Mouse (Mus musculus): Measurements from ENCODE around the gene R3hdm1. TPM values are rescaled to one million over a fixed set of nuclear protein-coding genes. Genes with fewer than 3 reads are reported as not detected.
"Not testable (repeated sequence)": the region's sequence is repeated elsewhere in the genome, so short reads cannot be mapped to it uniquely, and the experiment has no call there.

Gene R3hdm1
- polyA plus RNA-seq, 3 experiments from 2014 or later, result 85.4 to 134 (median 108) TPM

- ATAC-seq, result not testable (repeated sequence)
Measured at GRCm38 (mm10) chr1:128136222-128136621, 33.1 kb downstream of the R3hdm1 start.

- ATAC-seq, result no peak
Measured at GRCm38 (mm10) chr1:128141039-128141438, 37.9 kb downstream of the R3hdm1 start.

GRCm38 (mm10) chr1:128141737-128142136 is 38.6 kb downstream of the R3hdm1 start:
- no peak for ATAC-seq

- no peak for ATAC-seq
Measured at GRCm38 (mm10) chr1:128166956-128167355, 63.9 kb downstream of the R3hdm1 start.

GRCm38 (mm10) chr1:128170104-128170503 is 67.0 kb downstream of the R3hdm1 start:
- ATAC-seq, result no peak

- ATAC-seq, result no peak
Measured at GRCm38 (mm10) chr1:128191426-128191825, 88.3 kb downstream of the R3hdm1 start.

- ATAC-seq, result no peak
Measured at GRCm38 (mm10) chr1:128192369-128192768, 89.3 kb downstream of the R3hdm1 start.

GRCm38 (mm10) chr1:128194011-128194410 is 90.9 kb downstream of the R3hdm1 start:
- no peak for ATAC-seq

GRCm38 (mm10) chr1:128197353-128197752 is 94.3 kb downstream of the R3hdm1 start:
- peak; percentile 41 for ATAC-seq

- no peak for ATAC-seq
Measured at GRCm38 (mm10) chr1:128213261-128213660, 110.2 kb downstream of the R3hdm1 start.

- ATAC-seq, result no peak
Measured at GRCm38 (mm10) chr1:128221886-128222285, 118.8 kb downstream of the R3hdm1 start.

- ATAC-seq, result no peak
Measured at GRCm38 (mm10) chr1:128223304-128223703, 120.2 kb downstream of the R3hdm1 start.

- ATAC-seq, result no peak
Measured at GRCm38 (mm10) chr1:128235181-128235580, 132.1 kb downstream of the R3hdm1 start.

- ATAC-seq, result no peak
Measured at GRCm38 (mm10) chr1:128243627-128243995, 140.5 kb downstream of the R3hdm1 start, which contains the start of gene Ubxn4. TSS of gene Ubxn4 (plus strand) at chr1:128243964.

- ATAC-seq, result peak; percentile 94
Measured at GRCm38 (mm10) chr1:128243996-128244726, 141.1 kb downstream of the R3hdm1 start.

- peak; percentile 29 for ATAC-seq
Measured at GRCm38 (mm10) chr1:128244727-128245355, 141.7 kb downstream of the R3hdm1 start.

GRCm38 (mm10) chr1:128267061-128267460 is 164.0 kb downstream of the R3hdm1 start:
- not testable (repeated sequence) for ATAC-seq

- ATAC-seq, result no peak
Measured at GRCm38 (mm10) chr1:128270731-128271130, 167.6 kb downstream of the R3hdm1 start.

GRCm38 (mm10) chr1:128275908-128276307 is 172.8 kb downstream of the R3hdm1 start:
- no peak for ATAC-seq

GRCm38 (mm10) chr1:128278563-128278962 is 175.5 kb downstream of the R3hdm1 start:
- ATAC-seq, result no peak

GRCm38 (mm10) chr1:128281753-128282152 is 178.7 kb downstream of the R3hdm1 start:
- no peak for ATAC-seq

- ATAC-seq, result no peak
Measured at GRCm38 (mm10) chr1:128282924-128283323, 179.8 kb downstream of the R3hdm1 start.

- ATAC-seq, result no peak
Measured at GRCm38 (mm10) chr1:128284157-128284690, 181.1 kb downstream of the R3hdm1 start.

- no peak for ATAC-seq
Measured at GRCm38 (mm10) chr1:128285136-128285535, 182.0 kb downstream of the R3hdm1 start.

All from inflammation-experienced regulatory T-cells, adult 6 months (primary cell).